Mouse (Mus musculus) T-cell, adult 2 months (primary cell): ENCODE measurements around the gene Med9.

ENCODE experiments used
- DNase-seq: peaks from one replicate; pipeline ENCODE4 v3.0.0; 2022; ENCODE audit warnings: low spot score

Med9 gene

DNA sequence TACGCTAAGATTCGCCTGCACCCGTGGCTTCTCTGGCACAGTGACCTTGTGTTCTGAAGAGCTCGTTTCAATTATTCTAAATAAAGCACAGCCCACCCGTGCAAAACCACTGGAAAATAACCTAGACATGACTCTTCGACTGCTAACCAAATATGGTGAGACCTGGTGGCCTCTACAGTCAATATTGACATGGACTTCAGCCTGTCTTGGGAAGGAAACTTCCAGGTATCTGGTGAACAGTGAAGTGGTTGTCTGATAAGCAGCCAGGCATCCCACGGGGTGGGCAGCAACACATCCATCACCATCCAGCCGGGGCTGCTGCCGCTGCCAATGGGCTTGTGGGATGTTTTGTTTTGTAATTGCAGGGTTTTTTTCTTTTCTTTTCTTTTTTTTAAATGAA, 46.3 kb downstream of the Med9 start:
- no peak for DNase-seq

DNA sequence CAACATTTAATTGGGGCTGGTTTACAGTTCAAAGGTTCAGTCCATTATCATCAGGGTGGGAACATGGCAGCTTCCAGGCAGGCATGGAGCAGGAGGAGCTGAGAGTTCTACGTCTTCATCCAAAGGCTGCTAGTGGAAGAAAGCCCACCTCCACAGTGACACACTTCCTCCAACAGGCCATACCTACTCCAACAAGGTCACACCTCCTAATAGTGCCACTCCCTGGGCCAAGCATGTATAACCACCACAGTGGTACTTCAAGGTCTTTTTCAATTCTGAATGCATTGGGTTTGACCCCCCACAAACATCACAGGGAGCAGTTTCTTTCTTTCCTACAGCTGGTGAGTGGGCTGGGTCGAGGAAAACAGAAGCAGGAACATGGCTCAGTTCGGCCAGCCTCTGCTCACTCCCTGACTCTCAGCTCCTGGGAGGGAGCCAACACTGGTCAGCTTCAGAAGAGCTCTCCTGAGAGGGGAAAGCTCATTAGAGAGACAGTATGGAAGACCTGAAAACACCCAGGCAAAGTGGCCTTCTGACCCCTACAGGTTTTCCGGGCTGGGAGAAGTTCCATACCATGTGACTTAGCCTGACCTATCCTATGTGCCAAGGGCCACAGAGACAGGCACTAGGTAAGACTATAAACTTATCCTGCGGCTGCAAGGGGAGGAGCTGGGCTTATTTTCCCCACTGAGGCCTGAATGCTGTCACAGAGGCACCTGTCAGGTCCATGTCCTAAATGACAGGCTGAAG, 53.4 kb downstream of the Med9 start:
- no peak for DNase-seq

DNA sequence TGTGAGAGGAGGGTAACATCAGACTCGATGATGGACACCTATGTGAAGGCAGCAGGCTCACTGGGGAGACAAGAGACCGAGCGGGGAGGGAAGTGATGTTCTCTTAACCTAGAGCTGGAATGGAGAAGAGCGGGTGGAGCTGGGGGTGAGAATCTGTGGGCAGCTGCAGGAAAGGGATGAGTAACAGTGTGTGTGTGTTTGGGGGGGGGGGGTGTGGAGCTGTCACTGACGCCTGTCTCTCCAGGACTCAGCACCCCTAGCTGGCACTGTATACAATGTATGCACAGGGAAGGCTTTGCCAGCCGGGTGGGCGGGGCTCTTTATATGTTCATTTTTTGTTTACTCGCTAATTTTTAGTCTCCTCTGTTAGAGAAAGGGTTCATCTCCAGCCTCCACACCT, 55.8 kb downstream of the Med9 start:
- no peak for DNase-seq

DNA sequence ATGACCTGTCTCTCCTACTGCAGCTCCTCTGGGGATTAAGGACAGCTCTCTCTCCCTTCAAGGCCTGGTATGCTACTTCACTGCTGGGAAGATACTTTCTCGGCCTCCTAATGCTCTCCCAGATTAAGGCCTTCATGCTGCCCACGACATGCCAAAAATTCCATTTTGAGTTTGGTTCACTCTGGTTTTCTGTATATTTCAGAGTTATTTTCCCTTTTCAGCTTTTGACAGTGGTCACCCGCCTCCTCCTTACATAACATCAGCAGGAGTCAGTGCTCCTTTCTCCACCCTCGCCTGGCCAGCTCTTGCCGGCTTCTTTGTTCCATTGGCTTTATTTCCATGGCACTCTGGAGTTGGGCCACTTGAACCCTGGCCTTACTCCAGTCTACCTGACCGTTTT, 56.7 kb downstream of the Med9 start:
- no peak for DNase-seq

DNA sequence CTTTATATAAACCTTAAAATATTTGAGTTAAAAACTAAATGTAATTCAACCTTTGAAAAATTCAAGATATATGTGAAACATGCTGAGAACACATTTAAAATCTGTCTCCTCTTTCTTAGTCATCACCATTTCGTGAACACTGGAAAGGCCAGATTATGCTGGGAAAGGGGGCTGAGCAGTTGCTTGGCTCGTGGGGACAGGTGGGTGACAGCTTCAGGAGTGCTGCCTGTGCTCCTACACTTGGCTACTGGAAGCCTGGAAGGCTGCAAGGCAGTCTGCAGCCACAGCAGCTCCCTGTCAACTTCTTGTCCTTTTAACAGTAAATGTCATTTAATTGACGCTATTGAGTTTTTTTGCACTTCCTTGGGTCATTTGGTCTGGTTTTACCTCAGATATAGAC, 57.9 kb downstream of the Med9 start:
- no peak for DNase-seq

DNA sequence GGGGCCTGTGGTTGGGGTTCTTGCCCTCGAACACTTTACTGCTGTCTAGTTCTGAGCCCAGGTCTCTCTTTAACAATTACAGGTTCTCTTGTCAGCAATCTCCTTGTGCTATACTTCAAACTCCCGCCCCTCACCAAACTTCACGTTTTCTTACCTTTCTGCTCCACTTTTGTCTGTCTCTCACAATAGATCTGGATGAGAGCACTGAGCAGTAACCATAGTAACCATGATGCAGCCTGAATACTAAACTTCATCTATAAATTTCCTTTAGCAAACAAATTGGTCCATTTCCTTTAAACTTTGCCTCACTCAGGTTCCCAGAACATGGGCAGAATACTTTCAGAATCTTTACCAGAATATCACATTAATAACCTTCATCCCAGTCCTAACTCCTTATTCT, 61.4 kb downstream of the Med9 start:
- DNase-seq, result no peak

DNA sequence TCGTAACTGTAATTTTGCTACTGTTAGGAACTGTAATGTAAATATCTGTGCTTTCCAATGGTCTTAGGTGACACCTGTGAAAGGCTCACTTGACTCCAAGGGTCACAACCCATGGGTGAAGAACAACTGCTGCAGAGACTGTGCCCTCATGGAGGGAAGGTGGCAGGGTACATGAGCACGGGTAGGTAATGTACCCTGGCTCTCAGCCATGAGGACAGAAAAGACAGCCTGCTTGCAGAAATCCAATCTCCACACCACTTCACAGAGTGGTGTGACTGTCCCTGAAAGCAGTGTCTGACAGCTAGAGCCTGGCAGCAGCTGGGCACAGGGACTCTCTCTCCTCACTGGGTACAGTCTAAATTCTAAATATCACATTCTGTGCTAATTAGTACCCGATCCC, 63.5 kb downstream of the Med9 start:
- no peak for DNase-seq
